In the genomic region with DNA sequence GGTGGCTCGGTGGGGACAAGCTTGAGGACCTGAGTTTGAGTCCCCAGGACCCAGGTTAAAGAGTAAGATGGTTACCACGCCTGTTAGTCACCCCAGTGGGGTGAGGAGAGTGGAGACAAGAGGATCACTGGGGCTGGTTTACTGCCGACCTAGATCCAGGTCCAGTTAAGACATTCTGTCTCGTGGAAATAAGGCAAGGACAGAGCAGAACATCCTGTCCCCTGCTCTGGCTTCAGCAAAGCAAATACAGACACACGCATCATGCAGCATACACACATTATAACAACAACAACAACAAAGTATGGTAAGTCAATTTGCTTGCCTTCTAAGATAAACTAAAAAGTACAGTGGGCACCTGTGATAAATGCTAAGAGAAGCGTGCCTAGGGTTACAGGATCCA, we compare ENCODE assay signal across 23 mouse cellular contexts.
"Had no signal": no experiment of that assay in that cellular context is flagged by ENCODE, and none has a peak within 500 bp of the region (broad histone marks: within the 10 kb centered on the region; RNA-seq: fewer than 3 reads in every experiment).

No protein-coding gene starts in this region.

- ATAC-seq: forebrain, postnatal 0 days; hindbrain, postnatal 0 days; intestine, embryonic 16.5 days had no signal

- H3K27ac ChIP-seq: heart, embryonic 13.5 days; heart, embryonic 15.5 days; hindbrain, embryonic 13.5 days; hindbrain, embryonic 15.5 days; hindbrain, postnatal 0 days; kidney, embryonic 15.5 days; kidney, postnatal 0 days; limb, embryonic 13.5 days; limb, embryonic 15.5 days; liver, embryonic 13.5 days had no signal

- H3K27me3 ChIP-seq: heart, embryonic 13.5 days; heart, embryonic 15.5 days; hindbrain, embryonic 13.5 days; hindbrain, embryonic 15.5 days; kidney, embryonic 15.5 days; limb, embryonic 13.5 days; limb, embryonic 15.5 days; liver, embryonic 13.5 days had no signal

- H3K9me3 ChIP-seq: heart, embryonic 13.5 days; heart, embryonic 15.5 days; hindbrain, embryonic 13.5 days; hindbrain, embryonic 15.5 days; kidney, embryonic 15.5 days; limb, embryonic 13.5 days; limb, embryonic 15.5 days; liver, embryonic 13.5 days had no signal

- H3K4me3 ChIP-seq: heart, embryonic 13.5 days; heart, embryonic 15.5 days; hindbrain, embryonic 13.5 days; hindbrain, embryonic 15.5 days; kidney, embryonic 15.5 days; limb, embryonic 13.5 days; limb, embryonic 15.5 days; liver, embryonic 13.5 days had no signal

- H3K9ac ChIP-seq: forebrain, postnatal 0 days; heart, embryonic 13.5 days; heart, embryonic 15.5 days; hindbrain, embryonic 13.5 days; hindbrain, embryonic 15.5 days; kidney, embryonic 15.5 days; limb, embryonic 13.5 days; limb, embryonic 15.5 days; liver, embryonic 13.5 days had no signal

- DNase-seq: forebrain, postnatal 0 days; gastrocnemius, postnatal 14 days; gastrocnemius, postnatal 36 days; kidney, adult 11 months; kidney, adult 2 months; kidney, adult 9 months; kidney, postnatal 14 days; kidney, postnatal 36 days; layer of hippocampus, adult 9-11 months; layer of hippocampus, postnatal 36 days; left cerebral cortex, postnatal 4 days; liver, embryonic 13.5 days had no signal

- H3K4me1 ChIP-seq: liver, embryonic 13.5 days had no signal

- H3K36me3 ChIP-seq: heart, embryonic 13.5 days; heart, embryonic 15.5 days; hindbrain, embryonic 13.5 days; hindbrain, embryonic 15.5 days; kidney, embryonic 15.5 days; limb, embryonic 13.5 days; limb, embryonic 15.5 days; liver, embryonic 13.5 days had no signal

- H3K4me2 ChIP-seq: heart, embryonic 11.5 days; heart, embryonic 13.5 days; heart, embryonic 15.5 days; hindbrain, embryonic 13.5 days; hindbrain, embryonic 15.5 days; kidney, embryonic 15.5 days; limb, embryonic 13.5 days; limb, embryonic 15.5 days; liver, embryonic 13.5 days had no signal
